Mouse (Mus musculus): ENCODE results near the gene Gm16253.
A peak's percentile ranks its signal among the peaks of the same experiment; 100 is the strongest.

Gene Gm16253

GRCm38 (mm10) chr3:96554251-96554650 is 22.5 kb upstream of the Gm16253 start:
- H3K9me3 ChIP-seq (ENCODE audit: low read length), result no peaks in the 10 kb centered on the region
- no peaks in the 10 kb centered on the region for H3K27me3 ChIP-seq (ENCODE audit: insufficient read depth, low read length)

GRCm38 (mm10) chr3:96555041-96555596 is 21.7 kb upstream of the Gm16253 start:
- Histone ChIP-seq H3K4me1 (replicated peaks; ENCODE audit: low read depth, low read length) (peaks cover 73% of the 10 kb centered on the region), H3K4me3 (replicated peaks; ENCODE audit: low read length) (peak overlapping the region; percentile 18), H3K36me3 (ENCODE audit: insufficient read depth, low read length) (peaks cover 16% of the 10 kb centered on the region), H3K27me3 (ENCODE audit: insufficient read depth, low read length) (no peaks in the 10 kb centered on the region), H3K9me3 (ENCODE audit: low read length) (no peaks in the 10 kb centered on the region)
- no peak for TF ChIP-seq NANOG (IDR thresholded peaks at IDR 0.05; ENCODE audit: borderline replicate concordance, low read length)
- no peak for TF ChIP-seq CTCF (conservative IDR thresholded peaks at IDR 0.05; ENCODE audit: low read length)
- TF ChIP-seq POU5F1 (IDR thresholded peaks at IDR 0.05; ENCODE audit: borderline replicate concordance, low read length), result no peak

More at GRCm38 (mm10) chr3:96554251-96554650, 22.5 kb upstream of the Gm16253 start:
- no peak for TF ChIP-seq CTCF (conservative IDR thresholded peaks at IDR 0.05; ENCODE audit: low read length)
- no peak for TF ChIP-seq NANOG (IDR thresholded peaks at IDR 0.05; ENCODE audit: borderline replicate concordance, low read length)
- TF ChIP-seq POU5F1 (IDR thresholded peaks at IDR 0.05; ENCODE audit: borderline replicate concordance, low read length), result no peak
- peaks cover 8% of the 10 kb centered on the region for H3K36me3 ChIP-seq (ENCODE audit: insufficient read depth, low read length)
- H3K4me1 ChIP-seq (replicated peaks; ENCODE audit: low read depth, low read length), result peaks cover 68% of the 10 kb centered on the region
- H3K4me3 ChIP-seq (replicated peaks; ENCODE audit: low read length), result peak overlapping the region; percentile 48; the same call in 1 of the 2 replicates

DNA sequence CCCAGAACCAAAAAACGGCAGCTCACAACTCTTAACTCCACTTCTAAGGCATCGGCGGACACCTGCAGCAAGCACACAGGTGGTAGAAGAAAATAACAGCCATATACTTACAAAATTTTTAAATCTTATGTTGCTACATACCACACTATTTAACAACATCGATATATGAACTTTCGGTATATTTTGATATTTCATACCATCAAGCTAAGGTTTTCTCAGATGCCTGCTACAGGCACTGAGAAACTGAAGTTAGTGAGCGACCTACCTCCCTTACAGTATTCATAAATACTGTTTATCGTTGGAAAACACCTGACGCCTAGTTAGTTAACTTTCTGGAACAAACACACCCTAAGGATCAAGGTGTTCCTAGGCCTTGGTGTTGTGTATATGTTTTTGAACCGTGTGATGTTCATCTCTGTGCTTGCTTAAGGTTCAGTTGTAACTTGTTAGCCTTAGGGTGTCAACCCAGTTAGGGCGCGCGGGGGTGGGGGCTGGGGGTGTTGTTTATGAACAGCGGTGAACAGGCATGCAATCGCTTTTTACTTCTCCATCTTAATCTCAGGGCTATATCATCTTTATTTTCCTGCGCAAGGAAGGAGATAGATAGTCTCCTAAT is 20.7 kb upstream of the Gm16253 start:
- Histone ChIP-seq H3K9me3 (ENCODE audit: low read length) (no peaks in the 10 kb centered on the region), H3K4me1 (replicated peaks; ENCODE audit: low read depth, low read length) (peaks cover 73% of the 10 kb centered on the region), H3K27me3 (ENCODE audit: insufficient read depth, low read length) (no peaks in the 10 kb centered on the region), H3K36me3 (ENCODE audit: insufficient read depth, low read length) (peaks cover 26% of the 10 kb centered on the region), H3K4me3 (replicated peaks; ENCODE audit: low read length) (peak overlapping the region; percentile 18)
- TF ChIP-seq CTCF (conservative IDR thresholded peaks at IDR 0.05; ENCODE audit: low read length) (no peak), NANOG (IDR thresholded peaks at IDR 0.05; ENCODE audit: borderline replicate concordance, low read length) (no peak), POU5F1 (IDR thresholded peaks at IDR 0.05; ENCODE audit: borderline replicate concordance, low read length) (no peak)

DNA sequence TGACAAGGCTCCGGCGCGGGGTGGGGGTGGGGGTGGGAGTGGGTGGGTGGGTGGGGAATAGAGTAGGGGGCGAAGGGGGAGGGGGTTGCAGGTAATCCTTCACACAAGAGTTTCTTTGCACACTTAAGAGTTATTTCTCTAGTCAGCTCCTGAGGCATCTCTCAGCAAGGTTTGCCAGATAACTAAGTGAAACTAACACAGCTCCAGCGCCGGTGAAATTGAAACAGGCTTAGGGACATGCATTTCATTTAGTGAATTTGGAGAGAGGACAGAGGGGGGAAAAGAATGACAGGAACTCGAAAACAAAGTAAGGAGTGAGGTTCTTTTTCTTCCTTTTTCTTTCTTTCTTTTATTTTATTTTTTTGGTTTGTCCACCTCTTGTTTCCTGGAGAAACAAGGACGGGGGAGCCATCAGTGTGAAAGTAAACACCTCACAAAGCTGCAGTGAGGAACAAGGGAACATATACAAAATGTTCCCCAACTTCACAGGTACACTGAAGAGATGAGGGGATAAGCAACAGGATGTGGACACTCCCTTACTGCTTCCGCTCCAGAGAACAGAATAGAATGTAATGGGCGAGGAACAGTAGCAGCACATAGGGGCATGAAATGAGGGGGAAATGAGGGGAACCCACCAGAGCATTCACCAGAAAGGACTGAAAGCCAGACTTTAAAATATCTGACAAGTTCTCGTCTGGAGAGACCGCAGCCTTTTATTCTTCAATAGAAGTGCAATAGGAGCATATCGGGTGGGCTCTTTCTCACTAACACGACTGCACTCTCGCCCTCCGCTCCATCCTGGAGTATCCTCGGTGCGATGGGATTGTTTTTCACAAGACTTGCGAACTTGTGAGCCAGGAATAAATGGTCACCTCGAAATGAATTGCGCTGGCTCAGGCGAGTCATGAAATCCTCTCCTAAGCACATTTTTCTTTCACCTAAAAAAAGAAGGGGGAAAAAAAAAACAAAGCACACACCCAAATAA is 19.8 kb upstream of the Gm16253 start:
- Histone ChIP-seq H3K4me1 (replicated peaks; ENCODE audit: low read depth, low read length) (peaks cover 71% of the 10 kb centered on the region), H3K9me3 (ENCODE audit: low read length) (no peaks in the 10 kb centered on the region), H3K4me3 (replicated peaks; ENCODE audit: low read length) (peak overlapping the region; percentile 93), H3K27me3 (ENCODE audit: insufficient read depth, low read length) (no peaks in the 10 kb centered on the region), H3K36me3 (ENCODE audit: insufficient read depth, low read length) (peaks cover 34% of the 10 kb centered on the region)
- no peak for TF ChIP-seq CTCF (conservative IDR thresholded peaks at IDR 0.05; ENCODE audit: low read length)
- TF ChIP-seq POU5F1 (IDR thresholded peaks at IDR 0.05; ENCODE audit: borderline replicate concordance, low read length), result no peak
- TF ChIP-seq NANOG (IDR thresholded peaks at IDR 0.05; ENCODE audit: borderline replicate concordance, low read length), result no peak

DNA sequence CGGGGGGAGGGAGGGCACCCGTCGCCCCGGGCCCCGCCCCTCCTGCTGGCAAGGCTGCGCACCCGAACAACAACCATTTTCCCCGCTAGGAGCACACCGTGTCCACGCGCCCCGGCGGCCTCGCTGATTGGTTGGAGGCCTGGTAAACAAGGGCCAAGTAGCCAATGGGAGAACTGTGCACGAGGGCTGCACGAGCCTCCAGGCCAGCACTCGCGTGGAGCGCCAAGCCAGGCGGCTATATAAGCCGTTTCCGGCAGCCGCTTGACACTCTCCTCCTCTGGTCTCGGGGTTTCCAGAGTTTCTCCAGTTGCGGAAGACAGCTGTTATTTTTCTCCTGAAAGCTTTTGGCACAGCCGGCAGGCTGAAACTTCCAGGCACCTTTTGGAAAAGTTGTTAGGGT is 19.1 kb upstream of the Gm16253 start, which contains the start of gene Txnip:
Gene Txnip (plus strand): TSS at position 264 of the 400 bp plus-strand sequence.
- TF ChIP-seq CTCF (conservative IDR thresholded peaks at IDR 0.05; ENCODE audit: low read length) (no peak), NANOG (IDR thresholded peaks at IDR 0.05; ENCODE audit: borderline replicate concordance, low read length) (no peak), POU5F1 (IDR thresholded peaks at IDR 0.05; ENCODE audit: borderline replicate concordance, low read length) (no peak)
- peaks cover 35% of the 10 kb centered on the region for H3K36me3 ChIP-seq (ENCODE audit: insufficient read depth, low read length)
- no peaks in the 10 kb centered on the region for H3K9me3 ChIP-seq (ENCODE audit: low read length)
- no peaks in the 10 kb centered on the region for H3K27me3 ChIP-seq (ENCODE audit: insufficient read depth, low read length)
- peak within 1 kb of the TSS; percentile 93 for H3K4me3 ChIP-seq (replicated peaks; ENCODE audit: low read length)
- H3K4me1 ChIP-seq (replicated peaks; ENCODE audit: low read depth, low read length), result peaks cover 74% of the 10 kb centered on the region

GRCm38 (mm10) chr3:96558159-96558558 is 18.6 kb upstream of the Gm16253 start:
- Histone ChIP-seq H3K27me3 (ENCODE audit: insufficient read depth, low read length) (no peaks in the 10 kb centered on the region), H3K4me1 (replicated peaks; ENCODE audit: low read depth, low read length) (peaks cover 75% of the 10 kb centered on the region), H3K36me3 (ENCODE audit: insufficient read depth, low read length) (peaks cover 35% of the 10 kb centered on the region), H3K4me3 (replicated peaks; ENCODE audit: low read length) (peak overlapping the region; percentile 93), H3K9me3 (ENCODE audit: low read length) (no peaks in the 10 kb centered on the region)
- TF ChIP-seq NANOG (IDR thresholded peaks at IDR 0.05; ENCODE audit: borderline replicate concordance, low read length) (no peak), CTCF (conservative IDR thresholded peaks at IDR 0.05; ENCODE audit: low read length) (no peak), POU5F1 (IDR thresholded peaks at IDR 0.05; ENCODE audit: borderline replicate concordance, low read length) (no peak)

- peaks cover 35% of the 10 kb centered on the region for H3K36me3 ChIP-seq (ENCODE audit: insufficient read depth, low read length)
- no peaks in the 10 kb centered on the region for H3K9me3 ChIP-seq (ENCODE audit: low read length)
- TF ChIP-seq CTCF (conservative IDR thresholded peaks at IDR 0.05; ENCODE audit: low read length) (no peak), POU5F1 (IDR thresholded peaks at IDR 0.05; ENCODE audit: borderline replicate concordance, low read length) (no peak), NANOG (IDR thresholded peaks at IDR 0.05; ENCODE audit: borderline replicate concordance, low read length) (no peak)
- no peaks in the 10 kb centered on the region for H3K27me3 ChIP-seq (ENCODE audit: insufficient read depth, low read length)
- H3K4me1 ChIP-seq (replicated peaks; ENCODE audit: low read depth, low read length), result peaks cover 75% of the 10 kb centered on the region
- peak overlapping the region; percentile 93 for H3K4me3 ChIP-seq (replicated peaks; ENCODE audit: low read length)
Measured at GRCm38 (mm10) chr3:96558668-96559196, 18.1 kb upstream of the Gm16253 start.
